Mouse (Mus musculus) subcutaneous adipose tissue, adult 2 months (tissue): Measurements from ENCODE around the gene Zkscan5. TPM values are rescaled to one million over a fixed set of nuclear protein-coding genes. Genes with fewer than 3 reads are reported as not detected.

Experiments
- polyA plus RNA-seq: library from polyadenylated mRNA; depleted of rRNA; stranded (reverse); fragments of >200 nt; gene quantifications from 2 replicates; pipeline ENCODE4 v1.2.3, GENCODE M21; 2012; ENCODE audit warnings: low replicate concordance; rRNA removed

The Zkscan5 gene
- 8.2 and 8.3 TPM in 2 replicates for polyA plus RNA-seq

DNA sequence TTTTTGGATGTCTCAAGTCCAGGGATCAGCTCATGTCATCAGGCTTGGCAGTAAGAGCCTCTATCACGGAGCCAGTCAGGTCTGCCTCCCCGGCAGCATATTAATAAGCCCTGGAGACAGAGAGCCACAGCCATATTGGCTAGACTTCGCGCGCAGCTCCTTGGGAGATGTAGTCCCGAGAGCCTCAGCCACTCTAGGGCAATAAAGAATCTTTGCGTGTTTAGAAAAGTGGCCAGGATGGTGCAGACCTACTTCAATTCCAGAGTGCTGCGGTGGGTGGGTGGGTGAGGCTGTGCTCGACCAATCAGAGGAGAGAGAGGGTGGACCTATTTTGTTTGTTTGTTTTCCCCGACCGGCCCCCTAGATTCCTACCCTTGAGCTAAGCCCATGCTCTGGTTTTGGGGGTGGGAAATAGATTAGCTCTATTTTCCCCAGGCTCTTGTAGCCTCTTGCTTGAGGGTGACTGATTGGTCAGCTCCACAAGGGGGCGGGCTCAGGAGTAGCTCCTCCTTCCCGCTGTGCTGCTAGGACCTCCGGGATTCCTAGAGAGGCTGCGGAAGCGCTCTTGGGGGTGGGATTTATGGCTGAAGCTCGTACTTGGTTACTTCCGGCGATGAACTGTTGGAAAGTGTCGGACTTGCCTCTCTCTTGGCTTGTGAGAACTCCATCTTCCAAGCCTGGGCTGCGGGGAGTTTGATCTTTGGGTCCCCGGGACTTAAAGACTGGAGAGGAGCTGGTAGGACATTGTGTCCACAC, at the start of gene Zkscan5:
Gene Zkscan5 (plus strand): TSS at position 627 of the 756 bp plus-strand sequence.

GRCm38 (mm10) chr5:145166536-145167305, 37.6 kb upstream of the Zkscan5 start, which contains the start of the genes Ptcd1 and Cpsf4:
TSS of gene Ptcd1 (minus strand) at chr5:145167108.
TSS of gene Cpsf4 (plus strand) at chr5:145167213.

GRCm38 (mm10) chr5:145191962-145192361, 12.4 kb upstream of the Zkscan5 start, which contains the start of gene Atp5j2:
TSS of gene Atp5j2 (minus strand) at chr5:145192062.

GRCm38 (mm10) chr5:145201321-145201991, 2.9 kb upstream of the Zkscan5 start, which contains the start of gene Zkscan14:
TSS of gene Zkscan14 (minus strand) at chr5:145201868.

DNA sequence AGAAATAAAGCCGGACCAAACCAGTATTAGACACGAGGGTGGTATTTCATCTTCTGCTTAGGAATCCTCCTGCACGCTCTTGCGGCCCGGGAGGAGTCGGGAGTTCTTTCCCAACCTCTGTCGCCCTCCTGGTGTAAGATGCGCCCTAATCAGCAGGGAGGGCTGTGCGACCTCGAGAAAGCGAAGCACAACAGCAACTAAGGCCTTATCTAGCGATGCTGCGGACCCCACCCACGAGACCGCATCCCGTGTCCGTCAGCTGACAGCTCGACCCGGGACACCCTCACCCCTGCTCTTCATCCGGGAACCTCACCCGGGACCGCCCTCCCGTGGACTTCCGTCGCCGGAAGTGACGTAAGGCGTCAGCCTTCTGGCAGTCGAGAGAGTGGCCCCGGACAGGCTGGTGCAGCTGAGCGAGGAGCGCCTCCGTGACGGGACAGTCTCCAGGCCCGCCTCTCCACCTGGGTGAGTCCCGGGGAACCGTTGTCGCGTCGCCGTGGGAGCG, 27.1 kb downstream of the Zkscan5 start, which contains the start of gene Zfp655:
Gene Zfp655 (plus strand): TSS at position 349 of the 505 bp plus-strand sequence.

Other genes starting within 250 kb of the Zkscan5 start
- 33.8 and 36.4 TPM in 2 replicates for gene Smurf1, start 238.7 kb upstream of the Zkscan5 start, polyA plus RNA-seq
- not detected in 2 replicates for gene Gm4871, start 171.8 kb upstream of the Zkscan5 start, polyA plus RNA-seq
- gene 1700018F24Rik, start 161.6 kb upstream of the Zkscan5 start, polyA plus RNA-seq = not detected in 2 replicates
- gene Arpc1a, start 120.7 kb upstream of the Zkscan5 start, polyA plus RNA-seq = 146 and 172 TPM in 2 replicates
- gene Kpna7, start 120.5 kb upstream of the Zkscan5 start, polyA plus RNA-seq = not detected in 2 replicates
- gene Arpc1b, start 90.3 kb upstream of the Zkscan5 start, polyA plus RNA-seq = 709 and 828 TPM in 2 replicates
- gene Pdap1, start 64.3 kb upstream of the Zkscan5 start, polyA plus RNA-seq = 22.4 and 39.1 TPM in 2 replicates
- 56.9 and 67.4 TPM in 2 replicates for gene Bud31, start 64.2 kb upstream of the Zkscan5 start, polyA plus RNA-seq
- gene Ptcd1, start 37.5 kb upstream of the Zkscan5 start, polyA plus RNA-seq = 17.1 and 19.1 TPM in 2 replicates
- gene Cpsf4, start 37.3 kb upstream of the Zkscan5 start, polyA plus RNA-seq = 24.2 and 36.6 TPM in 2 replicates
- gene Atp5j2, start 12.5 kb upstream of the Zkscan5 start, polyA plus RNA-seq = 178 and 219 TPM in 2 replicates
- gene Zkscan14, start 2.7 kb upstream of the Zkscan5 start, polyA plus RNA-seq = 4.4 and 4.8 TPM in 2 replicates
- gene Zfp655, start 27.2 kb downstream of the Zkscan5 start, polyA plus RNA-seq = 25.0 and 30.5 TPM in 2 replicates
- gene Zscan25, start 75.9 kb downstream of the Zkscan5 start, polyA plus RNA-seq = 12.9 and 20.0 TPM in 2 replicates
- 0.71 TPM in 1 of 2 replicates, not detected in the other for gene Cyp3a57, start 140.7 kb downstream of the Zkscan5 start, polyA plus RNA-seq